Mouse (Mus musculus): ENCODE results near the gene Srrm4. TPM values are rescaled to one million over a fixed set of nuclear protein-coding genes. Genes with fewer than 3 reads are reported as not detected.

Gene Srrm4
- polyA plus RNA-seq, 1 experiment: not detected

DNA sequence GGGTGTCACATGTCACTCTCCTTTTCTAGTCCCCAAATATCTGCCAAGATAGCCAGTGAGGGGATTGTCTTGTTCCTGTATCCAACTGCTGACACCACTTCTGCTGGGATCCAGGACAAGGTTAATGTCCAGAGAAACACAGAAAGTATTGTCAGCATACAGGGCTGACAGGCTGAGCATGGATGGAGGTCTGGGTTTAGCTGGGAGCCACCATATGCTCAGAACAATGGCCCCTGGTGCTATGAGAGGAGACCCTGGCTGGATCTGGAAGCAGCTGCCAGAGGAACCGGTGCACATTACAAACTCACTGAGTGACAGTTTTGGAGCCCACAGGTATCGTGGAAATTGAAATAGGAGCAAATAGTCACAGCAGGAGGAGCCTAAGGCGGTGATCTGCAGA is 52.3 kb downstream of the Srrm4 start:
- no peak for TF ChIP-seq CTCF (IDR thresholded peaks at IDR 0.05; ENCODE audit: insufficient read depth, low read depth, low read length)
- TF ChIP-seq POLR2A (IDR thresholded peaks at IDR 0.05; ENCODE audit: insufficient read depth, low read depth, low read length): no peak
- peaks cover 11% of the 10 kb centered on the region; the same call in 1 of the 2 replicates for H3K4me1 ChIP-seq (ENCODE audit: control insufficient read depth, insufficient read depth, low read length)
- 61% methylated on average over 3 of the region's 3 CpGs for WGBS
- no peak overlapping the region for H3K27ac ChIP-seq (ENCODE audit: insufficient read depth, low read depth, low read length)
- H3K4me3 ChIP-seq (ENCODE audit: insufficient read depth, low read depth, low read length): no peak overlapping the region

- WGBS: 55% methylated on average over 3 of the region's 3 CpGs
- Histone ChIP-seq H3K4me1 (ENCODE audit: control insufficient read depth, insufficient read depth, low read length) (peaks cover 6% of the 10 kb centered on the region; the same call in 1 of the 2 replicates), H3K4me3 (ENCODE audit: insufficient read depth, low read depth, low read length) (no peak overlapping the region), H3K27ac (ENCODE audit: insufficient read depth, low read depth, low read length) (no peak overlapping the region)
- TF ChIP-seq CTCF (IDR thresholded peaks at IDR 0.05; ENCODE audit: insufficient read depth, low read depth, low read length) (peak; percentile 33; the same call in 1 of the 2 replicates), POLR2A (IDR thresholded peaks at IDR 0.05; ENCODE audit: insufficient read depth, low read depth, low read length) (no peak)
These were observed 53.1 kb downstream of the Srrm4 start for GRCm38 (mm10) chr5:116538491-116538890.

- TF ChIP-seq POLR2A (IDR thresholded peaks at IDR 0.05; ENCODE audit: insufficient read depth, low read depth, low read length) (no peak), CTCF (IDR thresholded peaks at IDR 0.05; ENCODE audit: insufficient read depth, low read depth, low read length) (no peak)
- 8% methylated on average over 4 of the region's 4 CpGs for WGBS
- Histone ChIP-seq H3K27ac (ENCODE audit: insufficient read depth, low read depth, low read length) (peak overlapping the region; percentile 37; the same call in 1 of the 2 replicates), H3K4me3 (ENCODE audit: insufficient read depth, low read depth, low read length) (no peak overlapping the region), H3K4me1 (ENCODE audit: control insufficient read depth, insufficient read depth, low read length) (peaks cover 47% of the 10 kb centered on the region)
These were observed 65.3 kb downstream of the Srrm4 start for GRCm38 (mm10) chr5:116526324-116526723.

DNA sequence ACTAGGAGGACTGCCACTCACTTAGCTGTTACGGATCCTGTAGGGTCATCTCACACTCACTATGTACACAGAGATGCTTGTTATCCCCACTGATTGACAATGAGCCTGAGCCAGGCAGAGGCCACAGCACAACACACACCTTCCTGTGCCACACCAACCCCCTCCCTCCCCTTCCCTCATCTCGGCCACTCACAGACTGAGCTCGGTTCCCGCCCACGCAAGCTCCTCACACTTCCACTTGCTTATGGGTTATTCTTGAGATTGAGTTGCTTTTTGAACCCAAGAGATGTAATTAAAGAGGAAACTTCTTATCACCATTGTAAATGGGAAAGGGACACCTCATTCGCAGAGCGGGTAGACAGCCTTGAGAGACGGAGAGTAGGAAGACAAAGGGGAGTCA is 66.3 kb downstream of the Srrm4 start:
- no peak overlapping the region for H3K4me3 ChIP-seq (ENCODE audit: insufficient read depth, low read depth, low read length)
- peaks cover 46% of the 10 kb centered on the region for H3K4me1 ChIP-seq (ENCODE audit: control insufficient read depth, insufficient read depth, low read length)
- H3K27ac ChIP-seq (ENCODE audit: insufficient read depth, low read depth, low read length): peak overlapping the region; percentile 48
- no peak for TF ChIP-seq CTCF (IDR thresholded peaks at IDR 0.05; ENCODE audit: insufficient read depth, low read depth, low read length)
- TF ChIP-seq POLR2A (IDR thresholded peaks at IDR 0.05; ENCODE audit: insufficient read depth, low read depth, low read length): no peak
- 60% methylated on average over 8 of the region's 8 CpGs for whole genome bisulfite sequencing

DNA sequence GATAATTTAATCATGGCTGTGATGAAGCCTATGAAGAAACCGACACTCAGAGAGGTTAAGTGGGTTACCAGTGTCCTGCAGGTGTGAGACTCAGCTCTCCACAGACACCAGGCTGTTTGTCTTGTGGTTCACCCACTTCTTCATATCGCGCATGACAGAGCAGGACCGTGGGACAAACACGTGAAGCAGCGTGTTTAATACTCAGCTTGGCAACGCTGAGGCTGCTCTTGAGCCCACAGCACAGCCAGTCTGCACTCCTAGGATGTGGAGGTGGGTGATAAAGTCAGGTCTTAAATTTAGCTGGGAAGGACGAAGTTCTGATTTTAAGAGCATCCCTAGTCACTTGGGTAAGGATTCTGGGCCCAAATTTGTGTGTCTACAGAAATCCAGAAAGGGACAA is 68.1 kb downstream of the Srrm4 start:
- TF ChIP-seq CTCF (IDR thresholded peaks at IDR 0.05; ENCODE audit: insufficient read depth, low read depth, low read length): no peak
- TF ChIP-seq POLR2A (IDR thresholded peaks at IDR 0.05; ENCODE audit: insufficient read depth, low read depth, low read length): no peak
- Histone ChIP-seq H3K4me1 (ENCODE audit: control insufficient read depth, insufficient read depth, low read length) (peaks cover 35% of the 10 kb centered on the region), H3K4me3 (ENCODE audit: insufficient read depth, low read depth, low read length) (no peak overlapping the region), H3K27ac (ENCODE audit: insufficient read depth, low read depth, low read length) (peak overlapping the region; percentile 63)
- WGBS: 40% methylated on average over 8 of the region's 8 CpGs

DNA sequence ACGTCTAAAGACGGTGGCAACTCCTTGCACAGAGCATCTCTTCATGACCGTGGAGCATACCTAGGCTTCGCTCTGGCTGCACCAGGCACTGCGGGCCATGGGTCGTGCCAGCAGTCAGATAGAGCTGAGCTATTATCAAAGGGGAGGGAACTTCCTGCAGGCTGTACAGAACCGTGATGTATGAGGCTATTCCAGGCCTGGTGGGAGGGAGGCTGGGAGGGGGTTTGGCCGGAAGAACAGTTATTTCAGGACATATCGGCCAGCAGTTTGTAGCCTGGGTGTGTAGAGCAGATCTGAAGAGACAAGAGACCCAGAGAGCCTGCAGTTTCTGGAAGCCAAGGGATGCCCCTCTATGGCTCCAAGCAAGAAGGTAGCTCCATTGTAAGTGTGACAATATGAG is 68.5 kb downstream of the Srrm4 start:
- TF ChIP-seq CTCF (IDR thresholded peaks at IDR 0.05; ENCODE audit: insufficient read depth, low read depth, low read length) (no peak), POLR2A (IDR thresholded peaks at IDR 0.05; ENCODE audit: insufficient read depth, low read depth, low read length) (no peak)
- peak overlapping the region; percentile 63 for H3K27ac ChIP-seq (ENCODE audit: insufficient read depth, low read depth, low read length)
- H3K4me1 ChIP-seq (ENCODE audit: control insufficient read depth, insufficient read depth, low read length): peaks cover 31% of the 10 kb centered on the region
- WGBS: 17% methylated on average over 9 of the region's 9 CpGs
- no peak overlapping the region for H3K4me3 ChIP-seq (ENCODE audit: insufficient read depth, low read depth, low read length)

DNA sequence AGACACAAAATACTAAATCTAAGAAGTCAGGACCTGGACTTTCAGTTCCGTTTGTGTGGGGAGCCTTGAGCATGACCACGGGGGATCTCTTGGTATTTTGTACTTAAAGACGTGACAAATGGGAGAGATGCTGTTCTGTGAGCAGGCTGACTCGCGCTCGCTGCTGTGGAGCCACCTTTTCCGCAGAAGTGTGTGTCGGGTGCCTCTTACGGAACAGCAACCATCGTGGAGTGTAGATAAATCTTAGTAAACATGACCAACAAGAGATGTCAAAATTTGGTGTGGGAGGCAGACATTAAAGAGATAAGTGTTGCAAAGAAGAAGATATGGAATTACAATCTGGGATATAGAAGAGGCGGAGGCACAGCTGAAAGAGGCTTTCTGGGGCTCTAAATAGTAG is 69.3 kb downstream of the Srrm4 start:
- TF ChIP-seq CTCF (IDR thresholded peaks at IDR 0.05; ENCODE audit: insufficient read depth, low read depth, low read length) (no peak), POLR2A (IDR thresholded peaks at IDR 0.05; ENCODE audit: insufficient read depth, low read depth, low read length) (no peak)
- WGBS: 43% methylated on average over 11 of the region's 11 CpGs
- peak overlapping the region; percentile 63 for H3K27ac ChIP-seq (ENCODE audit: insufficient read depth, low read depth, low read length)

DNA sequence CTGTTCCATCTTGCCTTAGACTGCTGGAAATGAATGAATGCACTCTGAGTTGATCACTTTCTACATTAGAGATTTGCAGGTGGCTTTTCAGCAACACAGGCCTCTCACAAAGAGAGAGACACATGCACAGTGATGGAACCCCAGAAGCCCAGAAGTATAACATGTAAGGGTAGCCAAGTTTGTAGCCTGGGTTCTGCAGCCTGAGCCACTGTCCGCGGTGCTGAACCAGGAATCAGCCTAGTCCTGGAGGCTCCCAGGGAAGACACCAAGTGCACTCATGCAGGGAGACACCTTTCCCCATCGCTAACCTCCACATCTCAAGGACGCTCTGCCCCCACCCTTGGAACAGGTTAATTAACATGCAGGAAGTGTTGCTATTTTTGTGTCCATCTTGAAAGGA is 73.6 kb downstream of the Srrm4 start:
- WGBS: 43% methylated on average over 4 of the region's 4 CpGs
- no peak overlapping the region for H3K4me3 ChIP-seq (ENCODE audit: insufficient read depth, low read depth, low read length)
- peaks cover 10% of the 10 kb centered on the region for H3K4me1 ChIP-seq (ENCODE audit: control insufficient read depth, insufficient read depth, low read length)
- no peak overlapping the region for H3K27ac ChIP-seq (ENCODE audit: insufficient read depth, low read depth, low read length)
- TF ChIP-seq POLR2A (IDR thresholded peaks at IDR 0.05; ENCODE audit: insufficient read depth, low read depth, low read length): no peak

More for the DNA sequence above, 69.3 kb downstream of the Srrm4 start:
- no peak overlapping the region for H3K4me3 ChIP-seq (ENCODE audit: insufficient read depth, low read depth, low read length)
- H3K4me1 ChIP-seq (ENCODE audit: control insufficient read depth, insufficient read depth, low read length): peaks cover 31% of the 10 kb centered on the region

DNA sequence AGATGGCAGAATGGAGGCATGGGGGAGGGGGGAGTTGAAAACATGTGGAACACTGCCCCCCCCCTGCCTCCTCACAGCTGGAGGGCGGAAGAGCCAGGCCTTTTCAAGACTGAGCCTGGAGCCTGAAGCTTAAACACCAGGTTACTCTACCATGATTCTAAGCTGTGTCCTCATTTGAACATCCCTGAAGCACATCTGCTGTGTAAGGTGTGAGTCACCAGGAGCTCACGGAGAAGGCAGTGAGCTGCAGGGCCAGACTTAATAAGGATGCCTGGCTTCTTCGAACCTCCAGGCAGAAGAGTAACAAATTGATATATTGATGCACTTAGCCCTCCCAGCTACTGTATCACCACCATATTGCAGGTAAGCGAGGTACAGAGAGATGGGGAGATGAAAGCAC is 79.5 kb downstream of the Srrm4 start:
- TF ChIP-seq CTCF (IDR thresholded peaks at IDR 0.05; ENCODE audit: insufficient read depth, low read depth, low read length) (no peak), POLR2A (IDR thresholded peaks at IDR 0.05; ENCODE audit: insufficient read depth, low read depth, low read length) (no peak)
- Histone ChIP-seq H3K4me3 (ENCODE audit: insufficient read depth, low read depth, low read length) (no peak overlapping the region), H3K27ac (ENCODE audit: insufficient read depth, low read depth, low read length) (peak overlapping the region; percentile 62), H3K4me1 (ENCODE audit: control insufficient read depth, insufficient read depth, low read length) (peaks cover 20% of the 10 kb centered on the region)
- WGBS: 34% methylated on average over 4 of the region's 4 CpGs

- no peak overlapping the region for H3K4me3 ChIP-seq (ENCODE audit: insufficient read depth, low read depth, low read length)
- H3K4me1 ChIP-seq (ENCODE audit: control insufficient read depth, insufficient read depth, low read length): peaks cover 21% of the 10 kb centered on the region
- TF ChIP-seq POLR2A (IDR thresholded peaks at IDR 0.05; ENCODE audit: insufficient read depth, low read depth, low read length) (no peak), CTCF (IDR thresholded peaks at IDR 0.05; ENCODE audit: insufficient read depth, low read depth, low read length) (no peak)
- WGBS: 74% methylated on average over 5 of the region's 5 CpGs
- no peak overlapping the region; the same call in 1 of the 2 replicates for H3K27ac ChIP-seq (ENCODE audit: insufficient read depth, low read depth, low read length)
These were observed 81.4 kb downstream of the Srrm4 start for GRCm38 (mm10) chr5:116510229-116510628.
